Mouse (Mus musculus) retina, postnatal 1 day (tissue): Measurements from ENCODE around the gene Arpc2.
A peak's percentile ranks its signal among the peaks of the same experiment; 100 is the strongest.

Source experiments
- DNase-seq: peaks from one replicate; pipeline ENCODE4 v3.0.0-alpha.2; 2012

The Arpc2 gene

DNA sequence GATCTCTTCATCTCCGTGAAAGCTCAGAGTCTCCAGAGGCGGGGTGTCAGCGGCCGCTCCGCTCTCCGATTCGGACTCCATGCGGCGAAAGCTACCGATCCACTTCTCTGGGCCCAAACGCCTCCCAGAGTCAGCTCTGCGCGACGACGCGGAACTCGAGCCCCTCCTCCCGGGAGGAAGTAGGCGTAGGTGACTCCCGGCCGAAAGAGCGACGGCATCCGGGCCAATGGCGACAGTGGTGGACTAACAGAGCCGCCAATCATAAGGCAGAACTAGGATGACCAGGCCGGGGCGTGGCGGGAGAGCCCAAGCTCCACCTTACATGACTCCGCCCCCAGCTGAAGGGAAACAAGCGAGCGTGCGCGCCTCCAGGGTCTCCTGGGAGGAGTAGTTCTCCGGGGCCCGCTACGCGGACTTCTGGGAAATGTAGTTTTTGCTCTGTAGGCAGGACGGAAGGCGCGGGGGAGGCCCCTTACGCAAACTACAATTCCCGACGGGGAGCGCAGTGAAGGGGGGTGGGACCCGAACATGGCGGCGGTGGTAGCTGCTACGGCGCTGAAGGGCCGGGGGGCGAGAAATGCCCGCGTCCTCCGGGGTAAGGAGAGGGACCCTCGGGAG lies 48.8 kb downstream of the Arpc2 start, which contains the start of the genes Aamp and Pnkd:
Aamp (minus strand) TSS at position 196 of the 618 bp plus-strand sequence.
Pnkd (plus strand) TSS at position 388 of the 618 bp plus-strand sequence.
- peak; percentile 100 for DNase-seq

DNA sequence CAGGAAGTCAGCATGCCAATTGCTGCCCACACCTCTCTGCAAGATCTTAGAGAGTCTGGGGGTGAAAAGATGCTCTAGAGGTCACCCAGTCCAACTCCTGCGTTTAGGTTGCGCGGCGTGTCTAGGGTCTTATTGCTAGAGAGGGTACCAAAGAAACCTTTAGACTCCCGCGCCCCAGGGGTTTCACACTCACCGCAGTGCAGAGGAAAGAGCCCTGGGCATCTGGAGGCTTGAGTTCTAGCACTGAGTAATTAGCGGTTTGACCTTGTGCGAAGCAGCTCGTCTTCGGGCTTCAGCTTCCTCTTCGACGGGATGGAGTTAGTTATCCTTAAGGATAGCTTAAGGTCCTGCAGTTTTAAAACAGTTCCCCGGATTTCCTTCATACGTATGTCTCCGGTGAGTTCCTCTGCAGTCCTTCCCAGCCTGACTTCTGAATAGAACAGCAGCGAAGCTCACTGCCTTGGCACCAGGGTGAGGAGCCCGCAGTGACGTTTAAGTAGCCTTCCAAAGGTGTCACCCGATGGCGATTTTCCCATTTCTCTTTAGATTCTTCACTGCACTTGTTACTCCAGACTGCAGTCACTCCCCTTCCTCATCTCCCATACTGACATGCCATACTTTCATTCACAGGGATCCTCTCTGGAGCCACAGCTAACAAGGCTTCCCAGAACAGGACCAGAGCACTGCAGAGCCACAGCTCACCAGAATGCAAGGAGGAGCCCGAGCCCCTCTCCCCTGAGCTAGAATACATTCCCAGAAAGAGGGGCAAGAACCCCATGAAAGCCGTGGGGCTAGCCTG lies 49.5 kb downstream of the Arpc2 start:
- DNase-seq: no peak

DNA sequence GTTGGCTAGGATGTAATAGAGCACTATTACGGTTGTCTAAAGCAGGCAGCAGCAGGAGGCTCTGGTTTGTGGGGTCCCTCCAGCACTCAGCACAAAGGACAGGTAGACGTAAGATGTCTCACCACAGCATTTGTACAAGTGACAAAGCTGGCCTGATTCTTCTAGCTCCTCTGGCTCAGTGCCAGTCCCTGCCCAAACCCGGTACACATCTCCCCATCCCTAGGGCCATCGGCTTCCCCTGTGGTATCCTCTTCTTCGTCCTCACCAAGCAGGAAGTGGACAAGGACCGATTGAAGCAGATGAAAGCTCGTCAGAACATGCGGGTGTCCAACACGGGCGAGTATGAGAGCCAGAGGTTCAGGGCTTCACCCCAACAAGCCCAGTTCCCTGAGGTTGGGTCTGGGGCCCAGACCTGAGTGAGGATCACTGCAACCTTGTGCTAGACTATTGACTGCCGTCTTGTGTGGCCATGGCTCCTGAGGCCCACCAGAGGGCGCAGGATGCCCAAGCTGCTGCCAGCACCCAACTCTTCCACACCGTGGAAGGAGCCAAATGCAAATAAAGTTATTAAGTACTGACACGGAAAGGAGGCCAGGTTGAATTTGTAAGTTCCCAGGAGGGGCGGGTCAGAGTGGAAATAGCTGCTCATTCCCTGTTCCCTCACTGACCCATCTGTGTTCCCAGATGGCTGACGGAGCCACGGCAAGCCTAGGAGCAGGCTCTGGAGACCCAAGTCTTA lies 51.2 kb downstream of the Arpc2 start:
- peak; percentile 52 for DNase-seq

DNA sequence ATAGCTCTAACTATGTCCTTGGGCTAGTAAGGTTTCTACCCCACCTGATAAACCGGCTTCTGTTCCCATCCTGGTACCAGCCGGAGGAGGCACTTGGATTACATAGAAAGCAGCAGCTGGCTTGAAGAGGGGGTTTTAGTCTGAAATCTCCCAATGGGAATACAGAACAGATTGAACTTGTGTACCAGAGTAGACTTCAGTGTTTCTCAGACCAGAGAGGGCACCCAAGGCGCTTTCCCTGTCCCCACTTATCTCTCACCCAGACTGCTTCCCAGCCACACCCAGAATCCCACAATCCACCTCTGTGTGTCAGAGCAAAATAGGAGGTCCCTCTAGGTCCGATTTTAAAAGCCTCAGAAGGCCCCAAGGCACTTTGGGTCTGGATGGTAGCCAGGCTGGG lies 52.4 kb downstream of the Arpc2 start:
- no peak for DNase-seq

DNA sequence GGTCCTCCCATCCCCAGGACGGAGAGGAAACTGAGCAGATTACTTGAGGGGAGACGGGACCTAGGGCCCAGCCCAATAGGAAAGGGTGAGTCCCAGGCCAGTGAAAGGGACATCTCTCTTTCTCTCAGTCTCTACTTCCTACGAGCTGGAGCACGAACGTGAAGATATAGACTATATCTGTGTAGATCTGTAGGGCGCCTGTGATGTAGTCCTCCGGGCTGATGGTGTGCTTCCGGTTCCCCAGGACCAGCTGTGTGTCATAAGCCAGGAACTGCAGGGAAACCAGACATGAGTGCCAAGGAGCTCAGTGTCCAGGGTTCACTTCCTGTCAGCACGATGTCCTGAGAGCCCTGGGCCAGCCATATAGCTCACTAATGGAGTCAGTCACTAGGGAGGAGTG lies 53.4 kb downstream of the Arpc2 start:
- no peak for DNase-seq

DNA sequence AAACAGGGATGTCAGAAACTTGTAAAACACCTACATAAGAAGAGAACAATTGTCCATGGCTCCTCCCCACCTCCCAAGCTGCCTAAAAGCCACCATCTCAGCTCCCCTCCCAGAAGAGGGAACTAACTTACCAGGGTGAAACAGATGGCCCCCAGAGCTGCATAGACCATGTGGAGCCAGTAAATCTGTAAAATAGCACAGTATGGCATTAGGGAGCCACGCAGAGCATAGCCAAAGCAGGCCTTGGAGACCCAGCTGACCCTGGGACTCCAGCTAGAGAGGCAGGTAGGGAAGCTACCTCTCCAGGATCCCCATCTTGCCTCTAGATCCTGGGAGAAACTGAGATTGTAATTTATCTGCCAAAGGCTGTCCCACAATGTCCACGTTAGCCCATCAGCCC lies 53.9 kb downstream of the Arpc2 start:
- DNase-seq: no peak

DNA sequence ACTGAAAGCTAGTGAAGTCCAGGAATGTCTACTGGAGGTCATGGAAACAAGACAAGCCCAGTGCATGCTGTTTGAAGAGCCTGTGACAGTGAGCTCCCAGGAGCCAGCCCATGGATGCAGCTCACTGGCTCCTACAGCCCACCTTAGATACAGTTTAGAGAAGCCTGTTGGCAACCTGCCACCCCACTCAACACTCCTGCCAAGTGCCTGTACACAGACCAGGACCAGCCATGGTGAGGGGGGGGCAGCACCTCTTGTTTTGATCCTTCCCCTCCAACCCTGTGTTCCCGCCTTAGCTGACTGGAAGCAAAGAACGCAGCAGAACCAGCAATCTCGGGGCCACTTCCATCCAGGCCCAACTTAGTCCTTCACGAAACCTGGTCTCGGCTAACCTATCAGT lies 54.3 kb downstream of the Arpc2 start:
- no peak for DNase-seq

DNA sequence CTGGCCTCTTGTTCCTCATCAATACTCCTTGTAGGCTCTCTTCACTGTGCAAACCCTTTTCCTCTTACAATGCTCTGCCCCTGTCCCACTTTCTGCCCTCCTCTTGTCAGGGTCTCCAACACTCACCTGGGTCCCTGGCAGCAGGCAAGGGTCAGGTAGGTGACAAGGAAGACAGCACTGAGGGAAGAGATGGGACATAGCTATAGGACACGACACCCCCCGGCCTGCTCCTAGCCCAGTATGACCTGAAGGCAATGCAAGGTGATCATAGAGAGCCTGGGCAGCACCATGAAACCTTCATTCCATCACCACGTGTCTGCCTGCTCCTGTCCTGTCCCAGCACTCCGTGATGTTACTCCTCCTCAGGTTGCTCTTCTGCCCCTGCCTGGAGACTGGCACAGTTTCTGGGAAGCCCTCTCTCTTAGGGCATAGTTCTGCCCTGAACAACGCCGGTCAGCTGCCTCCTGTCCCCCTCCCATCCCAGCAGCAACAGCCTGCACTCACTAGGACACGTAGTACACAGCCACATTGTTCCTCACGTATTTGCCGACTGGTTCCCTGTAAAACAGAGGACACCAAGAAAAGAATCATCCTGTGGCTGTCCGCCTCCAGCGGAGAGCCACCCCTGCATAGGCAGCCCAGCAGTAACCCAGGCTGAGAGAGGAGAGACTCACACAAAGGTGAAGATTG lies 56.6 kb downstream of the Arpc2 start:
- no peak for DNase-seq

DNA sequence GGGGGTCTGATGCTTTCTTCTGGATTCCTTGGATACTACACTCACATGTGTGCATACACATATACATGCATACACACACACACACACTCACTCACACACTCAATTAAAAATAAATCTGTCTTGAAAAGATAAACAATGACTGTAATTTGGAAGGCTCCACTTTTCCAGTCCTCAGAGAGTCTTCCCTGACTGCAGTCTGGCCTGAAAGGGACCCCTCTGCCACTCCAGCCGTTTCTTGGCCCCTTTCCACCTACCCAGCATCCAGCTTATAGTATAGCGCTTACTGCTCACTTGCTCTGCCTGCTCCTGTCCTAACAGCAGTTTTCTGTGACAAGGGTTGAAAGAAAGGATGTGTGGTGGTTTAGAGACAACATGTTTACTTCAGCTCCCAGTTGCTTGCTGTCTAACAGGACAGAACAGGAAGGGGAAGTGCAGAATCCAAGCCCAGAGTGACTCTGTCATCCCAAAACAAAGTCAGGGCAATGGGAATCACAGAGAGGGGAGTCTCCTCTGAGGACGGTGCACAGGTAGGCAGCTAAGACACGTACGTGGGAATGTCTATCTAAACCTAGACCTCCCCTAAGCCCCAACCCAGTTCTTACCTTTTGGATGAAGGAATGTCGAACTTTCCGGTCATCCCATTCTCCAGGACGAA lies 57.5 kb downstream of the Arpc2 start:
- DNase-seq: no peak

DNA sequence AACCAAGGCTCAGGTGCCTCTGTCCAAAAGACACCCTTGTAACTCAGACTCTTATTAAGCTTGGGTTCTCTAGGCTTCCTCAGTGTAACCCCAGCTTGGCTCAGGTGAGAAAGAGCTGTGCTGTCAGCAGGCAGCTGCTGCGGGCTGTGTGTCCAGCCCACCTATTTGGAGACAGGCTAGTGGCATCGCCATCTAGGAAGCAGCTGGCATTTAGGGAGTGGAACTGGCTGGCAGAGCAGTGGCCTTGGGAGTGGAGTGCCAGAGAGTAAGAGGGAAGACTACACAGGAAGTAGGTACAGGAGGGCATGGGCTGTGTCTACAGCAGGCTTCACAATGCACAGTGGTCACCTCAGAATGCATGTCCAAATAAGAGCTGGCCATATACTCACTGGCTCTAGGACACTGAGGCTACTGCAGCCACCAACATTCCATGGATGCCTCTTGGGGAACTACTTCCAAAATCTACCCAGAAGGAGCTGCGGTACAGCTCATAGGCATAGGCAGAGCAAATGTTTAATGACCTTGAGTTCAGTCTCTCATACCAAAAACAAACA lies 58.3 kb downstream of the Arpc2 start:
- DNase-seq: no peak

DNA sequence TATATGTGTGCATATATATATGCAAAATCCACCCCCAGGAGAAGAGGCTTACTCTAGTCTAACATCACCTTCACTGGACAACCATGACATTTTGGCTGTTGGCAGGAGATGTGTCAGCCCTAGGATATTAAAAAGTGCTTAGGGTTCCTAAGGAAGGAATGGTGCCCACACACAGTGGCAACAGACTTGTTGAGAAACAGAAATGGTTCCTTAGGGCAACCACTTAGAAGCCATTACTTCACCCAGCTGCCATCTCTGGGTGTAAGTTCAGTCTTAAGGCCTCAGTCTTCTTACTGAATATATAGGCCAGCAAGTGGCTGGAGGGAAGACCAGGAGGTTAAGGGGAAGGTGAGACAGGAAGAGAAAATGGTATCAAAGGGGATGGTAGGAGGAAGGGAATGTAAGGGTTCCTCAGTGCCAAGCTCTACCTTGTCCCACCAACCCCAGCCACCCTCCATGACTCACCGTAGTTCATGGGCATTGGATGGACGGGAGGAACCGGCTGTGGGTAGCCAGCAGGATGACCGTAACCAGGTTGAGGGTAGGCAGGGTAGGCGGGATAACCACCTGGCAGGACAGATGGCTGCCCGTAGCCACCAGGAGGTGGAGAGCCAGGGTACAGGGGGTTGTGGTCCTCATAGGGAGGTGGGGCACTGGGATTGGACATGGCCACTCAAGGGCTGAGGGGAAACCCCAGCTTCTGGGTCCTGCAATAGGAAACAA lies 59.0 kb downstream of the Arpc2 start:
- DNase-seq: no peak

DNA sequence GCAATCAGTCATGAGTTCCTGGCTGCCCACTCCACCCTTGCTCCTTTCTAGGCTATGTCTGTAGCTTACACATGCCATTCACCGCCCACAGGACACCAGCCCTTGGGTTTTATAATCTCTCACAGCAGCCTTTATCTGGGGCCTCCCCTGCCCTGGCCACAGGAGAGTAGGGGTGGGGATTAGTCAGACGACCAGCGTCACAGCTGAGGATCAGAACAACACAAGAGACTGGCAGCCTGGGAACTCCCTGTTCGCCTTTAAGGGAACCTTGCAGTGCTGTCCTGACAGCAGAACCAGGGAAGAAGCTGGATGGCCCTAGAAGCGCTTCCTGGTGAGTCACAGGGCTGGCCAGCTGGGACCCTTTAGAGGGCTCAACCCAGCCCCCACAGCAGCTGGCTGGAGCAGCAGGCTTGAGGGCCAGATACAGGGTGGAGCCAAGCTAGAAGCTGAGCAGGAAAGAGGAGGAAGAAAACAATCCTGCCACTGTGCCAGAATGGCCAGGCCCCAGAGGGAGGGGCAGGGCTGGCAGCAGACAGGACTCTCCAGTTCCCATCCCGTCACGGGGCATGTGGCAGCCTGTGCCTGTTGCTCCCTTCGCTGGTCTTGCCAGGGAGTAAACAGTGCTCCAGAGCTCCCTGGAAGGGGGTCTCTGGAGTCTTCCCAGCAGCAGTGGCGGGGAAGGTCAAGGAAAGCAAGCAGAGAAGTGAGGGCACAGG lies 59.7 kb downstream of the Arpc2 start:
- peak; percentile 92 for DNase-seq

DNA sequence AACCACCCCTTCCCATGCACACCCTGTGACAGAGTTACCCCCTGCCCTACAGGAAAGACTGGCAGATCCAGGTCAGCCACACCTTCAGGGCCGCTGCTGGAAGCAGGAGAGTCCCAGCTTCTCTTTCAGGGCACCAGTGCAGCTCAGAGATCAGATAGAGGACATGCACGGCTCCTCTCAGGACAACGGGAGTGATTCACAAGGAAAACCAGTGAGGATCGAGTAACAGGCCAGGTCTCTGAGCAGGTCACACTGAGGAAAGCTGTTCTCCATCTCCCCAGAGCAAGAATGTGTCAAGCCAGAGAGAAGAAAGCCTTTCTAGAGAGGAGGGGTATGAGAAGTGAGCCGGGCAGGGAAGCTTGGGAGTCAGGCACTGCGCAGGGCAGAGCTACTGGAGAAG lies 60.6 kb downstream of the Arpc2 start:
- no peak for DNase-seq

DNA sequence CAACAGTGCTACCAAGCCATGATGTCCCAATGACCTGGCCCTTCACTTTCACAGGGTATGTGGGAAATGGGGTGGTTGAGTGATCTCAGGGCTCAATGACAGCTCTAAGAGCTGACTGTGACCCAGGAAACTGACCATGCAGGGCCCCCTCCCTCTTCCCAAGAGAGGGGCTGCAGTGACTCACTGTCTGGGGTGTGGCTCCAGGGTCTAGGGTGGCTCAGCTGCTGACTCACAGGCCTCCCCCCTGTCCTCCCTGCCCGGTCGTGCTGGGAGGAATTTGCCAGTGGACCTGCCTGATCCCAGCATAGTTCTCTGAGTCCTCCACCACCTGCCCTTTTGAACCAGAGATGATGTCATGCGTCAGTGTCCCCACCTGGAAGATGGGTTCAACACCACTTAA lies 61.4 kb downstream of the Arpc2 start:
- DNase-seq: no peak

DNA sequence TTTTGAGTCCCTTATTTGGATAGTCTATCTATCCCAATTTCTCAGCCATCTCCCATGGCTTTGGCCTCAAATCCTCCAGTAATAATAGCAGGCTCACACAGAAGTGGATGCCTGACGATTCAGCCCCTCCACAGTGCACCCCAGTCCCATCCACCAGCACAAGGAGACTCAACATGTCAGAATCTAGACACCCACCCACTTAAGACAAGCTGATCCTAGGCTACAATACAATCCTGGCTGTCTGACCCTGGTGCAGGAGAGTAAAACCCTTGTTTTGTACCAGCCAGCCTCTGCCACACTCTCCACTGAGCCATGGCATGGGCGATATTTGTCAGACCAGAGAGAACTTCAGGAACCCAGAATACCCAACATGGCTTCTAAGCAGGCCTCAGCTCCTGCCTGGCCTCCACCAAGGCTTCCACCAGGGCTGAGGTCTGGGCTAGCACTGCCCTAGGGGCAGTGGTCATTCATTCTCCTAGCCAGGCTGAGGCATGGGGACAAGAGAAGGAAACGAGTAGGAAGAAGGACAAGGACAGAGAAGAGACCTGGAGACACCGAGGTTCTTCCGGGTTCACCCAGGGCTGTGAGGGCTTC lies 62.4 kb downstream of the Arpc2 start:
- DNase-seq: no peak

DNA sequence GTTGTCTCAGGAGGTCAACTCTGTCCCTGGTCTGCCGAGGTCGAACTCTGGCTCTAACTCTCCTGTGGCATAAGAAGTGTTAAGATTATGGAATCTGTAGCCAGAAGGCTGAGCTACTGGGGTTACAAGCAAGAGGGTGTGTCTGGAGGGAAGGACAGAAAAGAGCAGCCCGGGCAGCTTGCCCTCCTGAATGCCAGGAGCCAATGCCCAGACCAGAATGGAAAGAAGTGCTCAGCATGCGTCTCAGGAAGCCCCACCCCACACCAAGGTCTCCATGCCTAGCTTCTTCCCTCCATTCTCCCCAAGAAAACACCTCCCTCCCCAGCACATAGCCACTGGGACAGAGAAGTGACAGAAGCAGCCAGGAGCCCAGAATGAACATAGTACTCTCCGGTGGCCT lies 63.1 kb downstream of the Arpc2 start:
- no peak for DNase-seq

DNA sequence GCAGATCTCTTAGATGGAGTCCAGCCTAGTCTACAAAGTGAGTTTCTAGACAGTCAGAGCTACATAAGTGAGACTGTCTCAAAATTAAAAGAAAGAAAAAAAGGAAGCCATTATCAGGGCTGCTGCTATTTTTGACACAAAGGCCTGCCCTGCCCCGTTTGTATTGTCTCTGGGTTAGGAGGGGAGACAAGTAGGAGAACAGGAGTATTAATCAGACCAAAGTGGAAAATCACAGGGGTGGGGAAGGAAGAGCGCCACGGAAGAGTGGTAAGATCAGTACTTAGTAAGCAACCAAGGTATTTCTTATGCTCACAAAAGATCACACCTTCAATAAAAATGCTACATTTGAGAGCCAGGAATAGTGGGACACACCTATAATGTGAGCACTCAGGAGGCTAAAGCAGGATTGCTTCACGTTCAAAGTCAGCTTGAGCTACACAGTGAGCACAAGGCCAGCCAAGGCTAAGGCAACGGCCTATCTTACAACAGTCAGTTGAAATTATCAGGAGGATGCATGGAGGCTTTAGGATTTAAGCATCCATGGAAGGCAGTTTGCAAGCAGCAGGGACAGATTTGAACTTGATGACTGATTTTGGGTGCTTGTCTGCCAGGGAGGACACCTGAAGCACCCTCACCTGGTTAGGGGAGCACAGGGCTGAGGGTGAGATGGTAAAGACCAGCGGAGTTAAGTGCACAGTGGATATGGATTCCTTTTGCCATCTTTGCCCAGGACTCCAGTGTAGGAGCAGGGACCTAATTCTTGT lies 64.6 kb downstream of the Arpc2 start:
- no peak for DNase-seq

DNA sequence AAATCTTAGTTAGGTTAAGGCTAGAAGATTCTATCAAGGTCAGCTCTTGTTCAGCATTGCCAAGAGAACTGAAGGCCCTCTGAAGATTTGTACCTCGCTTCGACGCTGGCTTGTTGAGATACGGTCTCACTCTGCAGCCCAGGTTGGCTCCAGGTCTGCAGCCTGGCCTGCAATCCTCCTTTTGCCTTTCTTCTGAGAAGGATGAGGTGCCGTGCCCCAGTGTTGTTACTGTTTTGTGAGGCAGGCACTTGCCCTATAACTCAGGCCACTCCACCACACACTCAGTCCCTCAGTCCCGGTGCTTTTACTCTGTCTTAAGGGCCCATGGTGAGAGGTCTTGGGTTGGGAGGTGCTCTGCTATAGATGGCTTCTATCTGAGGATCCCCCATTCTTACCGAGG lies 66.3 kb downstream of the Arpc2 start:
- DNase-seq: no peak

DNA sequence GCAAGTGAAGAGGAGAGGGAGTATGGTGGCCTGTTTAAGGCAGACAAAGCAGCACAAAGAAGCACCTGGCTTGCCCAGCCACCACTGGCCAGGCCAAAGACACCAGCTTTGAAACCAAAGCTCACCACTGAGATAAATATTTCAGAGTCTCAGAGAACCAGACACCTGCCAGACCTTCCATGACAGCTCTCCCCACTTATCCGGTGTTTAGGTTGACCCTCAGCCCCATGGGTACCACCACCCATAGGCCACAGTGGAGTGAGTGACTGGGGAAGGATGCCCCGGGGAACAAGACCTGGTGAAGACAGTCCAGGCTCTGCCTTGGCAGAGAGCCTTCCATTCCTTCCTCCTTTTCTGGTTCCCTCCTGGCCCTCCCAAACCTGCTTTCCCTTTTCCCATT lies 67.0 kb downstream of the Arpc2 start:
- no peak for DNase-seq
